Mouse (Mus musculus): ENCODE measurements around the gene Arhgef15. TPM values are rescaled to one million over a fixed set of nuclear protein-coding genes. Genes with fewer than 3 reads are reported as not detected.
"Not testable (repeated sequence)": the region's sequence is repeated elsewhere in the genome, so short reads cannot be mapped to it uniquely, and the experiment has no call there.

Gene Arhgef15
- polyA plus RNA-seq, 1 experiment from 2014 or later = 14.3 TPM

- Histone ChIP-seq H3K4me1 (replicated peaks) (peaks cover 17% of the 10 kb centered on the region), H3K9ac (peak overlapping the region; percentile 73), H3K27me3 (no peaks in the 10 kb centered on the region), H3K4me3 (peak overlapping the region; percentile 51), H3K9me3 (no peaks in the 10 kb centered on the region), H3K36me3 (peaks cover 9% of the 10 kb centered on the region; the same call in 1 of the 2 replicates), H3K27ac (peak overlapping the region; percentile 86), H3K4me2 (peak overlapping the region; percentile 76)
- 55% methylated on average over 4 of the region's 4 CpGs for WGBS
- ATAC-seq (ENCODE audit: low FRiP score) = no peak
Observed at GRCm38 (mm10) chr11:68940516-68940915, 16.8 kb downstream of the Arhgef15 start.

GRCm38 (mm10) chr11:68939451-68940304, 17.6 kb downstream of the Arhgef15 start:
- peak overlapping the region; percentile 76 for H3K4me2 ChIP-seq
- H3K27ac ChIP-seq = peak overlapping the region; percentile 86
- peak; percentile 99 for ATAC-seq (ENCODE audit: low FRiP score)
- H3K4me3 ChIP-seq = peak overlapping the region; percentile 51
- H3K9me3 ChIP-seq = no peaks in the 10 kb centered on the region
- WGBS = 3% methylated on average over 16 of the region's 16 CpGs
- peaks cover 6% of the 10 kb centered on the region; the same call in 1 of the 2 replicates for H3K36me3 ChIP-seq
- no peaks in the 10 kb centered on the region for H3K27me3 ChIP-seq
- H3K9ac ChIP-seq = peak overlapping the region; percentile 73
- H3K4me1 ChIP-seq (replicated peaks) = peaks cover 14% of the 10 kb centered on the region

DNA sequence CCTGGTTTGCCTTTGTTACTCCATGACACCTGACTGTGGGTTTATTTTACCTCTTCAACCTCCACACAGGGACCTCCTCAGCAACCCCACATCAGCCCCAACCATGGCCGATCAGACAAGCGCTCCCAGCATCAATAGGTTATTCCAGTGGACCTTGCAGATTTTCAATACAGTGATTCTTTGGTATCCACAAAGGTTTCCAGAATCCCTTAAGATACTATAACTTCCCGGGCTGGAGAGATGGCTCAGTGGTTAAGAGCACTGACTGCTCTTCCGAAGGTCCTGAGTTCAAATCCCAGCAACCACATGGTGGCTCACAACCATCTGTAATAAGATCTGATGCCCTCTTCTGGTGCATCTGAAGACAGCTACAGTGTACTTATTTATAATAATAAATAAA, 20.3 kb downstream of the Arhgef15 start:
- H3K9me3 ChIP-seq; H3K4me2 ChIP-seq; H3K4me3 ChIP-seq; ATAC-seq (ENCODE audit: low FRiP score); H3K27me3 ChIP-seq; H3K9ac ChIP-seq; H3K36me3 ChIP-seq; H3K27ac ChIP-seq: not testable (repeated sequence)
- WGBS = 85% methylated on average over 4 of the region's 4 CpGs
- H3K4me1 ChIP-seq (replicated peaks) = peaks cover 19% of the 10 kb centered on the region

DNA sequence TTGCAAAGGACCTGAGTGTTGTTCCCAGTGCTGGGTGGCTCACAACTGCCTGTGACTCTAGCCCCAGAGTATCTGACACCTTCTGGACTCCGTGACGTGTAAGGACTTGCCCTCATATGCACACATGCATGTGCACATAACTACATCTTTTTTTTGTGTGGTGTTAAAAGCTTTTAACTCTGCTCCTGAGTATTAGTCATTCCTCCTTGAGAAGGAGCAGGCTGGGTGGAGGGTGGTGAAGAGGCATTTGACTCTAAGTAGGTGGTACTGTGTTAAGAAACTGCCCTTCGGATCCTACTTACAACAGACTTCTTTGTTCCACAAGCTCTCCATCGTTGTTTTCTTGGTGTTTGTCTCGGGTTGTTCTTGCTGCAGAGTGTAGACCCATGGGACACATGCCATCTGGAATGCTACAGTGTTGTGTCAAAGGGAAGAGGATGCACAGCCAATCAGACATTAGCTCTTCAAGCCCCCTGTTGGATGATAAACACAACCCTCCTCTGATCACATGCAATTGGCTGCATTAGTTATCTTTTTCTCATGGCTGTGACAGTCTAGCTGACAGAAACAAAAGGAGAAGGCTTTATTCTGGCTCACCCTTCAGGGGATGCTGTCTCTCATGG, 23.3 kb downstream of the Arhgef15 start:
- 73% methylated on average over 5 of the region's 5 CpGs for WGBS
- Histone ChIP-seq H3K9ac (no peak overlapping the region), H3K9me3 (no peaks in the 10 kb centered on the region), H3K27me3 (no peaks in the 10 kb centered on the region), H3K4me1 (replicated peaks) (0 out of 2 replicates have a peak, but pooled peaks cover 6% of the 10 kb centered on the region), H3K36me3 (no peaks in the 10 kb centered on the region), H3K4me3 (no peak overlapping the region), H3K4me2 (no peak overlapping the region), H3K27ac (peak overlapping the region; percentile 58)
- peak; percentile 66 for ATAC-seq (ENCODE audit: low FRiP score)

GRCm38 (mm10) chr11:68929947-68930346, 27.3 kb downstream of the Arhgef15 start:
- H3K4me1 ChIP-seq (replicated peaks) = 0 out of 2 replicates have a peak, but pooled peaks cover 6% of the 10 kb centered on the region
- ATAC-seq (ENCODE audit: low FRiP score) = no peak
- no peak overlapping the region for H3K27ac ChIP-seq
- H3K36me3 ChIP-seq = no peaks in the 10 kb centered on the region
- H3K9me3 ChIP-seq = no peaks in the 10 kb centered on the region
- no peak overlapping the region for H3K4me3 ChIP-seq
- WGBS = 89% methylated on average over 6 of the region's 6 CpGs
- H3K9ac ChIP-seq = no peak overlapping the region
- H3K4me2 ChIP-seq = no peak overlapping the region
- peaks cover 10% of the 10 kb centered on the region; the same call in 1 of the 2 replicates for H3K27me3 ChIP-seq

DNA sequence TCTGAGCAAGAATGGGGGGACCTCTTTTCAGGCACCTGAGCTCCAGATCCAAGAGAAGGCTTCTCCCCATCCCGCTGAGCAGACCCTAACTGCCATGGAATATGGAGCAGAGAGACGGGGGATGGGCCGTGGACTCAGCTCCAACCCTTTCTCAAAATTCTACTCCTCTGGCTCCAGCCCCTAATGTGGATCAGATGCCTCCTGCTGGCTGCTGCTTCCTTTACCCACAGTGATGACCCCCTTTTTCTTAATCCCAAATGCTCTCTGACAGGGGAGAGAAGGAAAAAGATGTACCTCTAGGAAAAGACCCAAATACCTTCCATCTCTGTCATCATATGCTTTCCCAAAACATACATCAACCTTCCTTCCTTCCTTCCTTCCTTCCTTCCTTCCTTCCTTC, 30.3 kb downstream of the Arhgef15 start, which contains the start of gene Odf4:
Odf4 (minus strand) TSS at position 101 of the 400 bp plus-strand sequence.
- H3K4me2 ChIP-seq = no peak within 1 kb of the TSS
- peaks cover 7% of the 10 kb centered on the region for H3K4me1 ChIP-seq (replicated peaks)
- H3K36me3 ChIP-seq = no peaks in the 10 kb centered on the region
- no peak for ATAC-seq (ENCODE audit: low FRiP score)
- H3K27me3 ChIP-seq = peaks cover 10% of the 10 kb centered on the region; the same call in 1 of the 2 replicates
- WGBS = 90% methylated on average over 3 of the region's 3 CpGs
- no peak within 1 kb of the TSS for H3K4me3 ChIP-seq
- no peak within 1 kb of the TSS for H3K9ac ChIP-seq
- H3K27ac ChIP-seq = no peak within 1 kb of the TSS
- no peaks in the 10 kb centered on the region for H3K9me3 ChIP-seq

DNA sequence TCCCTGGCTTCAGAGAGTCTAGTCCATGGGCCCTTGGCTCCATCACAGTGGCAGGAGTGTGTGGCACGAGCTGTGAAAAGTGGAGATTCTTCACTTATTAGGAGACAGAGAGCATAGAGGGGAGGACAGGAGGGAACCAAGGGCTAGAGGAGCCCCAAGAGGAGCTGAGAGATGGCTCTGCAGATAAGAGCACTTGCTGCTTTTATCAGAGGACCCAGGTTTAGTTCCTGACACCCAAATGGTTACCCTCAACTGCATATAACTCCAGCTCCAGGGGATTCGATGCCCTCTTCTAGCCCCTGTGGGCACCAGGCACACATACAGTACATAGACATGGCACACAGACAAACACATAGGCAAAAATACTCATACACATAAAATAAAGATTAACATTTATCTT, 32.5 kb downstream of the Arhgef15 start:
- no peak for ATAC-seq (ENCODE audit: low FRiP score)
- no peak overlapping the region for H3K4me3 ChIP-seq
- no peak overlapping the region for H3K9ac ChIP-seq
- H3K27me3 ChIP-seq = peaks cover 10% of the 10 kb centered on the region; the same call in 1 of the 2 replicates
- no peak overlapping the region for H3K27ac ChIP-seq
- H3K4me1 ChIP-seq (replicated peaks) = peaks cover 7% of the 10 kb centered on the region
- WGBS = 88% methylated on average over 2 of the region's 2 CpGs
- H3K9me3 ChIP-seq = no peaks in the 10 kb centered on the region
- no peaks in the 10 kb centered on the region for H3K36me3 ChIP-seq
- no peak overlapping the region for H3K4me2 ChIP-seq

DNA sequence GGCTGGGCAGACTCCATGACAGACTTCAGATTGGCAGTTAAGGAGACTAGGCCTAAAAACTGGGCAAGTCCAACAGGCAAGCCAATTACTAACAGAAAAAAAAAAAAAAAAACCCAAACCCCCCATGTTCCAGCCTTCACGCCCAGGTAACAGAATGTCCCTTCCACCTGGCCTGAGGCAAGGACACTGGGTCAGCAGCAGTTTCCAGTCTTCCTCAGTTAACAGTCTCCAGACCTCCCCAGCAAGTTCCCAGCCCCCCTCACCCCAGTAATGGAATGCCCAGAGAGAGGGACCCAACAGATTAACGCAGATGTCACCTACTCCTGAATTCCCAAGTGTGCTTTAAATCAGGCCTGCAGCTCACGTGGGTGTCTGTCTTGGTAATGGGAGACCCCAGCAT, 34.1 kb downstream of the Arhgef15 start:
- H3K9ac ChIP-seq = no peak overlapping the region
- H3K4me1 ChIP-seq (replicated peaks) = peaks cover 7% of the 10 kb centered on the region
- 69% methylated on average over 3 of the region's 3 CpGs for WGBS
- no peak overlapping the region for H3K27ac ChIP-seq
- peaks cover 10% of the 10 kb centered on the region; the same call in 1 of the 2 replicates for H3K27me3 ChIP-seq
- H3K9me3 ChIP-seq = no peaks in the 10 kb centered on the region
- no peak overlapping the region for H3K4me2 ChIP-seq
- ATAC-seq (ENCODE audit: low FRiP score) = no peak
- H3K4me3 ChIP-seq = no peak overlapping the region
- no peaks in the 10 kb centered on the region for H3K36me3 ChIP-seq

DNA sequence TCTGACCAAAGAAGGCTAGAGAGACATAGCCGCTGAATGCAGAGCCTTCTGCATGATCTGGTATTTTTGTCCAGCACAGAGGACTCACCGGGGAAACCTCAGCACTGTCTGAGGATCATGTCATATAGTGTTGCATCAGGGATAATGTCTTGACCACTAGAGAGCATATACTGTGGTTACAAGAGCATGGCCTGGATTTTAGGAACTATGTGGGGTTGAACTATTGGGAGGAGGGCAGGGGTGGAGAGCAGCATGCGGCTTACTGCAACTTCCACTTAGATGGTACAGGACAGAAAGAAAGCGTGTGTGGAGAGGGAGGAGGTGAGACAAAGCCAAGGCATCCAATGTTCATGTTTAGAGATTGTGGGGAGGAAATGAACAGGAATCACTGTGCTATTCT, 42.7 kb downstream of the Arhgef15 start:
- H3K9me3 ChIP-seq = no peaks in the 10 kb centered on the region
- H3K4me1 ChIP-seq (replicated peaks) = no peaks in the 10 kb centered on the region
- no peak overlapping the region for H3K4me3 ChIP-seq
- WGBS = 95% methylated on average over 4 of the region's 4 CpGs
- H3K27ac ChIP-seq = no peak overlapping the region
- H3K9ac ChIP-seq = no peak overlapping the region
- no peak for ATAC-seq (ENCODE audit: low FRiP score)
- H3K4me2 ChIP-seq = no peak overlapping the region
- no peaks in the 10 kb centered on the region for H3K36me3 ChIP-seq
- no peaks in the 10 kb centered on the region for H3K27me3 ChIP-seq

DNA sequence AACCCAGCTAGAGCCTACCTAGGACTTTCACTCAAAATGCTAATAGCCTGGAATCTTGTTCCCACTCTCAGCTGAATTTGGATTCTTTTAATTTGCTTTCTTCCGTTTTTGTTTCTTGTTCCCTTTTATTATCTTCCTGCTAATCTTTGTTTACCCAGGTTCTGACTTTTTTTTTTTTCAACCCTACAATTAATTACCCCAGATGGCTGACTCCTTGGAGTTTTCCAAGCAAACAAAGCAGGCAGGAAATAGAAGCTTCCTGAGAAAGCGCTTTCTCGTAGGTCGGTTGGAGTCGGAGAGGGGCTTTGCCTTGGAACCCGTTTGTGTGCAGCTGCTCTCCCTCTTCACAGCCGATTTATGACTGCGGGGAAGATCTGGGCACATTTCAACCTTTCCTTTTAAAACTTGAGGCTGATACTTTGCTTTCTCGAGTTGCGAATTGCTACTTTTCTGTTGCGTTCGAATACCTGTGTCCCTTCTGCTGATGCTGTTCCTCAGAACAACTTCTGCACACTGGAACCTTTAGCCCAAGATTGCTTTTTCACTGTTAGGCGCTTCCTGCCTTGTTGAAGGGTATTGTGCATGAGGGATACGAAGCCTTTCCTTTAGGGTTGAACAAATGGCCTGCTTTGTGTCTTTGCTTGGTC, 45.6 kb downstream of the Arhgef15 start:
- Histone ChIP-seq H3K4me3 (no peak overlapping the region), H3K27me3 (no peaks in the 10 kb centered on the region), H3K27ac (no peak overlapping the region), H3K4me2 (no peak overlapping the region), H3K9ac (no peak overlapping the region), H3K4me1 (replicated peaks) (no peaks in the 10 kb centered on the region), H3K9me3 (no peaks in the 10 kb centered on the region), H3K36me3 (peaks cover 12% of the 10 kb centered on the region)
- no peak for ATAC-seq (ENCODE audit: low FRiP score)
- 67% methylated on average over 14 of the region's 14 CpGs for WGBS

DNA sequence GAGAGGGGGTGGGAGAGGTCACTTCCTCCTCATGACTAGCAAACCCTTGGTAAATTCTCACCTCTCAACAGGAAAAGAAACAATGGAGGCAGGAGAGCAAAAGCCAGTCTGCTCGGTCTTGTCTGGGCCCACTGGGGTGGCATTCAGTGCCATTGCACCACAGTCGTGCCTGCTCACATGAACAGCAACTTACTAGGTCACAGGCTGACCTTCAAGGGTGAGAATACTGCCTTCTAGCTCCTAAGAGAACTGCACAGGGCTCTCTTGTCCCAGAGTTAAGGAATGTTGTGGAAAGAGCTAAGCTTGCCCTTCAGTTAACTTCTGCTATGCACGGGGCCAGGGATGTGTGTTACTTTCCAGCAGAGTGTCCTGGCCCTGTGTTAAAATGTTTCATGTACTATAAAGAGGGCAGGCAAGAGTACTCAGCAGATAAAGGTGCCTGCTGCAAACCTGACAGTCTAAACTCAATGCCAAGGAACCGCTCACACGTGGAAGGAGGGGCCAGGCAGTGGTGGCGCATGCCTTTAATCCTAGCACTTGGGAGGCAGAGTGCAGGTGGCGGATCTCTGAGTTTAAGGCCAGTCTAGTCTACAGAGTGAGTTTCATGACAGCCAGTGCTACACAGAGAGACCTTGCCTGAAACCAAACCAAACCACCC, 48.3 kb downstream of the Arhgef15 start:
- H3K4me1 ChIP-seq (replicated peaks) = no peaks in the 10 kb centered on the region
- no peak for ATAC-seq (ENCODE audit: low FRiP score)
- no peak overlapping the region for H3K27ac ChIP-seq
- H3K36me3 ChIP-seq = peaks cover 38% of the 10 kb centered on the region
- WGBS = 60% methylated on average over 7 of the region's 7 CpGs
- H3K4me3 ChIP-seq = no peak overlapping the region
- H3K9me3 ChIP-seq = no peaks in the 10 kb centered on the region
- H3K9ac ChIP-seq = no peak overlapping the region
- H3K4me2 ChIP-seq = no peak overlapping the region
- no peaks in the 10 kb centered on the region for H3K27me3 ChIP-seq

DNA sequence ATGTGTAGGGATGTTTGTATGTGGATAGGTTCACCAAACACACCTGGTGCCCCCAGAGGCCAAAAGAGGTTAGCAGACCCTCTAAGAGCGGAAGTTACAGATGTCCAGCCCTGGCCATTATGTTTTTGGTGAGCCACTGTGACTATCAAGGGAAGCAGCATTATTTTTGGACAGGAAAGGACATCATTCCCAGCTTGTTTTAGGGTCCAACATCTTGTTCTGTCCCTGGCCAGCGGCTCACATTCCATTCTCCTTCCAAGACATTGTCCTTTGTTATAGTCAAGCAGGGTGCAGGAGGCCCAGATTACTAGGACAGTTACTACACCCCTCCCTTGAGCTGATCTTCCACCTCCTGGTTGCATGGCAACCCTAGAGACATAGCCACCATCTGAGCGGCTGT, 50.0 kb downstream of the Arhgef15 start:
- H3K4me3 ChIP-seq = no peak overlapping the region
- WGBS = 81% methylated on average over 3 of the region's 3 CpGs
- no peak overlapping the region for H3K4me2 ChIP-seq
- ATAC-seq (ENCODE audit: low FRiP score) = no peak
- H3K9me3 ChIP-seq = no peaks in the 10 kb centered on the region
- H3K9ac ChIP-seq = no peak overlapping the region
- peaks cover 51% of the 10 kb centered on the region for H3K36me3 ChIP-seq
- H3K27ac ChIP-seq = no peak overlapping the region
- peaks cover 10% of the 10 kb centered on the region for H3K4me1 ChIP-seq (replicated peaks)
- H3K27me3 ChIP-seq = no peaks in the 10 kb centered on the region

All from hindbrain, embryonic 13.5 days (tissue).